Mouse (Mus musculus): ENCODE measurements around the gene Ankrd1. TPM values are rescaled to one million over a fixed set of nuclear protein-coding genes. Genes with fewer than 3 reads are reported as not detected.
A peak's percentile ranks its signal among the peaks of the same experiment; 100 is the strongest.

Gene Ankrd1
- polyA plus RNA-seq, 1 experiment from 2014 or later = 0.40 TPM

- H3K9ac ChIP-seq = no peak overlapping the region
- no peak overlapping the region for H3K4me3 ChIP-seq
- H3K9me3 ChIP-seq = no peaks in the 10 kb centered on the region
- no peak for ATAC-seq (ENCODE audit: insufficient number of reproducible peaks, insufficient read depth, low FRiP score, low TSS enrichment)
- H3K4me1 ChIP-seq = no peaks in the 10 kb centered on the region
- peaks cover 45% of the 10 kb centered on the region for H3K36me3 ChIP-seq
- H3K27me3 ChIP-seq = no peaks in the 10 kb centered on the region
- no peak overlapping the region for H3K4me2 ChIP-seq (replicated peaks)
- WGBS = 86% methylated on average over 5 of the region's 5 CpGs
- no peak overlapping the region for H3K27ac ChIP-seq
Observed at GRCm38 (mm10) chr19:36103909-36104308, 16.0 kb downstream of the Ankrd1 start.

- Histone ChIP-seq H3K36me3 (peaks cover 64% of the 10 kb centered on the region), H3K4me1 (no peaks in the 10 kb centered on the region), H3K9me3 (no peaks in the 10 kb centered on the region), H3K9ac (no peak overlapping the region), H3K4me2 (replicated peaks) (no peak overlapping the region), H3K4me3 (no peak overlapping the region), H3K27me3 (no peaks in the 10 kb centered on the region), H3K27ac (no peak overlapping the region)
- WGBS = 82% methylated on average over 7 of the region's 7 CpGs
- no peak for ATAC-seq (ENCODE audit: insufficient number of reproducible peaks, insufficient read depth, low FRiP score, low TSS enrichment)
Observed at GRCm38 (mm10) chr19:36098916-36099315, 21.0 kb downstream of the Ankrd1 start.

- no peak overlapping the region for H3K4me2 ChIP-seq (replicated peaks)
- WGBS = 94% methylated on average over 1 of the region's 1 CpGs
- H3K27ac ChIP-seq = no peak overlapping the region
- H3K36me3 ChIP-seq = peaks cover 58% of the 10 kb centered on the region
- H3K4me3 ChIP-seq = no peak overlapping the region
- no peaks in the 10 kb centered on the region for H3K27me3 ChIP-seq
- no peaks in the 10 kb centered on the region for H3K4me1 ChIP-seq
- H3K9me3 ChIP-seq = no peaks in the 10 kb centered on the region
- H3K9ac ChIP-seq = no peak overlapping the region
- ATAC-seq (ENCODE audit: insufficient number of reproducible peaks, insufficient read depth, low FRiP score, low TSS enrichment) = no peak
Observed at GRCm38 (mm10) chr19:36098265-36098664, 21.6 kb downstream of the Ankrd1 start.

- no peak overlapping the region for H3K4me2 ChIP-seq (replicated peaks)
- no peaks in the 10 kb centered on the region for H3K9me3 ChIP-seq
- no peak overlapping the region for H3K4me3 ChIP-seq
- no peak overlapping the region for H3K27ac ChIP-seq
- H3K36me3 ChIP-seq = peaks cover 52% of the 10 kb centered on the region
- H3K9ac ChIP-seq = no peak overlapping the region
- no peaks in the 10 kb centered on the region for H3K27me3 ChIP-seq
- WGBS = 91% methylated on average over 3 of the region's 3 CpGs
- no peaks in the 10 kb centered on the region for H3K4me1 ChIP-seq
- ATAC-seq (ENCODE audit: insufficient number of reproducible peaks, insufficient read depth, low FRiP score, low TSS enrichment) = no peak
Observed at GRCm38 (mm10) chr19:36097194-36097593, 22.7 kb downstream of the Ankrd1 start.

GRCm38 (mm10) chr19:36090781-36091180, 29.1 kb downstream of the Ankrd1 start:
- 52% methylated on average over 5 of the region's 5 CpGs for WGBS
- Histone ChIP-seq H3K27ac (no peak overlapping the region), H3K4me2 (replicated peaks) (no peak overlapping the region), H3K9ac (no peak overlapping the region), H3K4me3 (no peak overlapping the region), H3K9me3 (no peaks in the 10 kb centered on the region), H3K27me3 (no peaks in the 10 kb centered on the region), H3K4me1 (no peaks in the 10 kb centered on the region), H3K36me3 (peaks cover 42% of the 10 kb centered on the region)
- ATAC-seq (ENCODE audit: insufficient number of reproducible peaks, insufficient read depth, low FRiP score, low TSS enrichment) = no peak

- Histone ChIP-seq H3K4me1 (peaks cover 5% of the 10 kb centered on the region), H3K9me3 (no peaks in the 10 kb centered on the region), H3K27ac (peak within 1 kb of the TSS; percentile 65; the same call in 1 of the 2 replicates), H3K27me3 (0 out of 2 replicates have a peak, but pooled peaks cover 3% of the 10 kb centered on the region), H3K36me3 (peaks cover 7% of the 10 kb centered on the region; the same call in 1 of the 2 replicates), H3K4me2 (replicated peaks) (peak within 1 kb of the TSS; percentile 76), H3K9ac (peak within 1 kb of the TSS; percentile 65), H3K4me3 (peak within 1 kb of the TSS; percentile 73)
- ATAC-seq (ENCODE audit: insufficient number of reproducible peaks, insufficient read depth, low FRiP score, low TSS enrichment) = peak; percentile 89
- 3% methylated on average over 34 of the region's 34 CpGs for WGBS
Observed at GRCm38 (mm10) chr19:36083262-36084225, 36.4 kb downstream of the Ankrd1 start, which contains the start of gene Rpp30. TSS of gene Rpp30 (plus strand) at chr19:36083716.

GRCm38 (mm10) chr19:36082606-36083261, 37.2 kb downstream of the Ankrd1 start:
- Histone ChIP-seq H3K36me3 (no peaks in the 10 kb centered on the region), H3K9me3 (no peaks in the 10 kb centered on the region), H3K9ac (peak overlapping the region; percentile 38; the same call in 1 of the 2 replicates), H3K4me1 (peaks cover 5% of the 10 kb centered on the region), H3K4me3 (peak overlapping the region; percentile 73), H3K27ac (peak overlapping the region; percentile 65; the same call in 1 of the 2 replicates), H3K4me2 (replicated peaks) (peak overlapping the region; percentile 76), H3K27me3 (0 out of 2 replicates have a peak, but pooled peaks cover 3% of the 10 kb centered on the region)
- ATAC-seq (ENCODE audit: insufficient number of reproducible peaks, insufficient read depth, low FRiP score, low TSS enrichment) = peak; percentile 36; the same call in 1 of the 2 replicates
- WGBS = 50% methylated on average over 7 of the region's 7 CpGs

- 70% methylated on average over 2 of the region's 2 CpGs for WGBS
- peaks cover 13% of the 10 kb centered on the region for H3K27me3 ChIP-seq
- H3K36me3 ChIP-seq = no peaks in the 10 kb centered on the region
Observed at GRCm38 (mm10) chr19:36062801-36063529, 56.9 kb downstream of the Ankrd1 start.

More at GRCm38 (mm10) chr19:36062801-36063529, 56.9 kb downstream of the Ankrd1 start:
- Histone ChIP-seq H3K4me3 (no peak overlapping the region), H3K9me3 (no peaks in the 10 kb centered on the region), H3K4me1 (no peaks in the 10 kb centered on the region), H3K27ac (no peak overlapping the region), H3K9ac (no peak overlapping the region), H3K4me2 (replicated peaks) (no peak overlapping the region)
- no peak for ATAC-seq (ENCODE audit: insufficient number of reproducible peaks, insufficient read depth, low FRiP score, low TSS enrichment)

Other genes starting within 250 kb of the Ankrd1 start
- gene Htr7, start 62.6 kb downstream of the Ankrd1 start, polyA plus RNA-seq (2016; fragmentation: Nextera tagmentation; extraction: Ambion mirVana) = 1.1 TPM in 2 replicates
- 79.2 and 86.5 TPM in 2 replicates for gene Rpp30, start 36.4 kb downstream of the Ankrd1 start, polyA plus RNA-seq (2016; fragmentation: Nextera tagmentation; extraction: Ambion mirVana)
- gene Pcgf5, start 228.2 kb upstream of the Ankrd1 start, polyA plus RNA-seq (2016; fragmentation: Nextera tagmentation; extraction: Ambion mirVana) = 7.0 and 9.3 TPM in 2 replicates

All from embryonic facial prominence, embryonic 12.5 days (tissue).